Mouse (Mus musculus) layer of hippocampus, postnatal 14 days (tissue): ENCODE data around the gene Ephb1. TPM values are rescaled to one million over a fixed set of nuclear protein-coding genes. Genes with fewer than 3 reads are reported as not detected.
A peak's percentile ranks its signal among the peaks of the same experiment; 100 is the strongest.

Source experiments
- DNase-seq, 2 experiments: peaks; one replicate each; pipeline ENCODE4 v3.0.0; 2021 to 2022; ENCODE audit warnings: low spot score in 2 of 2, mixed read lengths in 1 of 2
- total RNA-seq, 2 experiments: library from RNA; stranded (reverse); gene quantifications; 2 replicates each; pipeline ENCODE4 v1.2.3; 2021

Gene Ephb1
- total RNA-seq, 2 experiments from 2014 or later = 46.2 to 48.5 TPM

DNA sequence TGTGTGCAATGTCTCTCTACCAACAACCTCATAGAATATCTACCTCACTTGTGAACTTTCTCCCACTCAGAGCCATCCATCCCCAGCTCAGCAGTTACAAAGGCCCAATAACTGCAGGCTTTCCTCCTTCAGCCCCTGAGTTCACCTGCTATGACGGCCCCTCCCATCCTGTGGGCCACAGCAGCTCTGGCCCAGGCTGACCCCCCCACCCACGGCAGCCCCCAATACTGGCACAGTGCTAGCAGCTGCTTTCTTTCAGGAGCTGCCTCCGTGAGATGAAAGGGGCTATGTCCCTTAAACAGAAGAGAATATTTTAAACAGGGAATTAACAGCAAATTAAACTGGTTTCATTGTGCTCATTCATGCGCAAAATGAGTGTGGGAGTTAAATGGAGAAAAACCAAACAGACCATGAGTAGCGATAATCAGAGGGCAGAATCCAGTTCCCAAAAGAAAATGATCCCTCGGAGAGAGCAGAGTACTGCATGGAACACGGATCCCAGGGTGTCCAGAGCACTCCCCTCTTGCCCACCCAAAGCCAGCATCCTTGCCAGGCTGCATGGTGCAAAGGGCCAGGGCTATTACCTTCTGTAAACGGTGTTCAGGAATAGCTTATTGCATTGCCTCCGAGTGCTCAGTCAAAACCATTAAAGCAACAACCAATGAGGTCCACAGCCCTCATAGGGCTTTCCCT is 105.2 kb downstream of the Ephb1 start:
- peak in 1 of 2 experiments; percentile 31 for DNase-seq

DNA sequence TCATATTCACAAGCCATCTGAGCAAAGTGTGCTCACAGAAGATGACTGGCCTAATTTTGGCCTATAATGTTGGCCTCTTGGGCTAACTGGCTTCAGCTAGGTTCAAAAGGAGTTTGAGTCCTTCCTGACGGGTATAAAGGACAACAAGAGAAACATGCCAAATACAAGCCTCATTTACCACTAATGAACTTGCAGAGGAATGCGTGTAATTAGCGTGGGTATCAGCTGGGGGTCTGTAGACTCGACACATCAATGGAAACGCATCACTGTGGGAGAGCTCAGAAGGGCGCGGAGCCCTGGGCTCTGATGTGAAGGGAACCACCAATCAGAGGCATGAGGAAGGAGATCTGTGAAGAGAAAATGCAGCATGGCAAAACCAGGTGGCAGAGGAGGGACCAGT is 108.9 kb downstream of the Ephb1 start:
- no peak for DNase-seq

GRCm38 (mm10) chr9:102243296-102243695 is 111.2 kb downstream of the Ephb1 start:
- no peak for DNase-seq

- no peak for DNase-seq
These were observed 112.9 kb downstream of the Ephb1 start for GRCm38 (mm10) chr9:102241546-102241945.

DNA sequence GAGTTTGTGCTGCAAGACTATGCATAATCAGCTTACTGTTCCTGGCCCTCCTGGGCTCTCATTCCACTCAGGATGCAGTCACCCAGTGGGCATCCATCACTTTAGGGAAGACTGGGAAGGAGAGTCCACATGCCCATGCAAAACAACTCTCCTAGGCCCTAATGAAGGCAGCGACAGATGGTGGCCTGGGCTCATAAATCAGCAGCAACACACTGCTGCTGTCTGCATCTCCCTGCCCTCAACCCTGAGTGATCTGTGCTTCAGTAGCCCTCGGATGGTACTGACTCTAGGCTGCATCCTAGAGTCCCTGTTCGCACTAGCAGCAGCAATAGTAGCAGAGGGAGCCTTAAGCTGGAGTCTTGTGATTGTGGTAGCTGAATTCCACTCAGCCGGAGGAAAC is 114.3 kb downstream of the Ephb1 start:
- no peak for DNase-seq

GRCm38 (mm10) chr9:102235444-102235951 is 119.0 kb downstream of the Ephb1 start:
- DNase-seq = peak in 1 of 2 experiments; percentile 48

DNA sequence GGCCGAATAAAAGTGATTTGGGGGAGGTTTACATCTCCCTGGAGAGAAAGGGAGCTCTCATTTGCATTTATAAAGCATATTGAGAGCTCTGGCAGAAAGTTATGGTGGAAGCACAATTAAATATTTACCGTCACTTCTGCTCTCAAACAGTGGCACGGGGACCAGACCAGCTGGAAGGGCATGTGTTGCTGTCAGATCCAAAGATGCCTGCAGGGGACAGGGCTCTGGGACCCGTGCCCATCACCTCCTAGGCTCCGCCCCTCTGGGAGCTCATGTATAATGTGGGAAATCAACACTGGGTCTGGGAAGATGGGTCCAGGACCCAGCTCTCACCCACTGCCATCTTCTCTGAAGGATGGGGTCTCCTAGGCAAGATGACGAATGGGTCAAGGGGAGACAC is 123.2 kb downstream of the Ephb1 start:
- peak in 1 of 2 experiments; percentile 66 for DNase-seq

- no peak for DNase-seq
These were observed 137.5 kb downstream of the Ephb1 start for GRCm38 (mm10) chr9:102216746-102217566.

DNA sequence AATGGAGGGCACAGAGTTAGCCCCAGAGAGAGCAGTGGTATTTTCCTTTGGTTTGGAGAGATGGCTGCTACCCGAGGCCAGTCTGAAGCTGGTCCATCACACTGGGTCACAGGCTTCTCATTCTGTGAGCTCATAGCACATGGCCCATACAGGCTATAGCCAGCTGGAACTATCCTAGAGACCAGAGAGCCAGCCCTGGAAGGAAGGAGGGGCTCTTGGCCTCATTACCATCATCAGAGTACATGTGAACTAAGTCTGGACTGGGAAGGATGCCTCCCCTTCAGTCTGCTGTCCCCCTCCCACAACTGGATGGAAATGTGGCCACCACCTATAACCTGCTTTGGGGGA is 142.5 kb downstream of the Ephb1 start:
- DNase-seq = peak in 1 of 2 experiments; percentile 49

DNA sequence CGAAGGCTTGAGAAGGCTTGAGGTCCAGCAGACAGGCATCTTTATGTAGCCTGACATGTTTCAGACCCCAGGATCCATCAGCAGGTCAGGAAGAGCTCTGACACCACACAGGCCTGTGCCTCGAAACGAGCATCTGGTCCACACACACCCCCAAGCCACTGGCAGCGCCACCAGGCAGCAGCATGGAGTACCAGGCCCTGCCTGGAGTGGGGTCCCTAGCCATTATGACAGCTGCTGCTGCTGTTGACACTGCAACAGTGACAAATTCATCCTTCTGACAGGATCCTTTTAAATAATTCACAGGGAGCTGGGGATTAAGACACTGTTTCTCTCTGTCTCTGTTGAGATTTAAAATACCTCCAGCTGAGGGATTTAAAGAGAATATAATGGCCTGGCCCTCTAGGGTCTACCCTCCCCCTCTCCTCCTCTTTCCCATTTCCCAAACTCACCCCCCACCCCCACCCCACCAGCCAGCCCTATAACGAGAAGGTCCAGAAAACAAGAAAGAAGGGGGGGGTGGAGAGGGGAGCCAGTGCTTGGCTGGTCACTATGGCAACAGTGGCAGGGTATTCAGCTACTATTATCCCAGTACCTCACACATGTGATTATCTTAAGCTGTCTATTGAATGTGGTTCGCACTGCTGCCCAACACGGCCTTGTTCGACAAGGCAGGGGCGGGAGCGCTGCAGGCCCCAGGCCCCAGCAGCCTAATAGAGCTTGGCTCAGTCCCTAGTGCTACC is 143.0 kb downstream of the Ephb1 start:
- peak in 1 of 2 experiments; percentile 33 for DNase-seq

- no peak for DNase-seq
These were observed 149.0 kb downstream of the Ephb1 start for GRCm38 (mm10) chr9:102205518-102205917.

GRCm38 (mm10) chr9:102201867-102202266 is 152.6 kb downstream of the Ephb1 start:
- DNase-seq = peak in 1 of 2 experiments; percentile 75

GRCm38 (mm10) chr9:102196856-102197255 is 157.6 kb downstream of the Ephb1 start:
- DNase-seq = no peak

- DNase-seq = peak; percentile 47 to 79
These were observed 160.4 kb downstream of the Ephb1 start for GRCm38 (mm10) chr9:102194063-102194462.

- DNase-seq = peak; percentile 36 to 65
These were observed 161.5 kb downstream of the Ephb1 start for GRCm38 (mm10) chr9:102192724-102193685.

DNA sequence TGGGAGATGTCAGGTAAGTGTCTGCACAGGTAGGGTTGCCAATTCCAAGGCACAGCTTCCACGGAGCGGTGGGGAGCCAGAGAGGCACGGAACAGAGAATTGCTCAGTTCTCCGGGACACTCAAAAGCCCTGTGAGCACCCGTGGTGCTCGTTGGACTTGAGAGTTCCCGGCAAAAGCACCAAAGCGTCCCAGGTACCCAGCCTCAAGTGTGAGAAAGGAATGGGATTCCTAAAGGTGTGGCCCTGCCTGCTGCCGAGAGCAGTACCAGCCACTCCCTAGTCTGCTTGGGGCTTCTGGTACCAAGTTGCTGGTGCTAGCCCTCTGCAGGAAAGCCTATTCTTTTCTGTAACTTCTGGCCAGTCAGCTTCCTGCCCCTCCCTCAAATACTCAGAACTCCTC is 164.4 kb downstream of the Ephb1 start:
- DNase-seq = no peak

DNA sequence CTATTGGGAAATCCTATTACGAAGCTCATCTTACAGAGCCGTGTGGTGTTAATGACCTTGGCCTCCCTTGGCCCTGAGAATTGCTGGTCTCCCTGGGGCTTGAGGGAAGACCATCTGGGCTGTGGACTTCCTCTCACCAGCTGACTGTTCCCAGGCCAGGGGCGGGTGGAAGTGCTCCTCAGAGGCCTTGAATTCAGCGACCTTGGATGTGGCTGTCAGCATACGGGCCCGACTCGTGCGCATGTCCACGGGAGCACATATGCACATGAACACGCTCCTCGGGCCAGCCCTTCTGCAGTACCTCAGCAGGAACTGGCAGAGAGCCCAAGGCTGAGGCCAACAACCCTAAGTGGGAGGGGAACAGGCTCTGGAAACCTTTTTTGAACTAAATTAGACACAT is 165.1 kb downstream of the Ephb1 start:
- no peak for DNase-seq

- DNase-seq = peak; percentile 49 to 76
These were observed 170.7 kb downstream of the Ephb1 start for GRCm38 (mm10) chr9:102183663-102184274.

DNA sequence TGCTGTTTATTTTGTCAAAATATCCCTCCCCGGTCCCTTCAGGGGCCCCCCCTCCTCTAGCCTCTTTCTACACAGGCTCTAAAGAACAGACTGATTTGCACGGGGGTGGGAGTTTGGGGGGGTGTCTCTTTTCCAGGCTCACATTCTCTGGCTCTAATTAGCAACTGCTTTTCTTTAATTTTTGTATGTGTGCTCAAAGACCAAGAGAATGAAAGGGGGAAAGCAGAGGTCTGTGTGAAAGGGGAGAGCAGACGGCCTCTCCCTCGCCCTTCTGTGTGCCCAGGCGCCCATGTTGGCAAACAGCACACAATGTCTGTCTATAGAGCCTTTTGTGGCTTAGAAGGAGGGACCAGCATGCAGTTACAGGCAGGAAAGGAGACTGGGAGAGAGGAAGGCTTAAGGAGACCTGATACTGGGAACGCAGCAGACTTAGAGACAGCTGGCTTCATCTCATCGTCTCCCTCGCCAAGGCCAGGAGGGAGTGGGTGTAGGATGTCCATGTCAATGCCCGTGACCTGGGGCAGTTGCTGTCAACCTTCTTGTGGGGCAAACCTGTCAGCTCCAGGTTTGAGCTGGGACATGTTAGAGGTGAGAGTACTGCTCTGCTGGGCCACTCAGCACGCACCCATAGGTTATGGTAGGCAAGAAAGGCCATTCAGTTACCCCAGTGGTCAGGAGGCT is 172.5 kb downstream of the Ephb1 start:
- DNase-seq = peak in 1 of 2 experiments; percentile 45
